Mouse (Mus musculus): ENCODE results near the gene Cchcr1. TPM values are rescaled to one million over a fixed set of nuclear protein-coding genes. Genes with fewer than 3 reads are reported as not detected.

Cchcr1 gene
- polyA plus RNA-seq, 1 experiment from 2014 or later = 23.6 TPM

GRCm38 (mm10) chr17:35549437-35550142 lies 32.7 kb downstream of the Cchcr1 start:
- Histone ChIP-seq H3K27ac (replicated peaks) (0 out of 2 replicates have a peak overlapping the region, but pooled peaks have one; percentile 9), H3K27me3 (ENCODE audit: low read depth, poor library complexity, severe bottlenecking) (peaks cover 12% of the 10 kb centered on the region; the same call in 1 of the 2 replicates), H3K36me3 (no peaks in the 10 kb centered on the region), H3K9me3 (replicated peaks) (no peaks in the 10 kb centered on the region), H3K4me3 (no peak overlapping the region), H3K4me1 (peaks cover 12% of the 10 kb centered on the region)
- DNase-seq (ENCODE audit: low spot score) = no peak
- 55% methylated on average over 15 of the region's 15 CpGs for WGBS

DNA sequence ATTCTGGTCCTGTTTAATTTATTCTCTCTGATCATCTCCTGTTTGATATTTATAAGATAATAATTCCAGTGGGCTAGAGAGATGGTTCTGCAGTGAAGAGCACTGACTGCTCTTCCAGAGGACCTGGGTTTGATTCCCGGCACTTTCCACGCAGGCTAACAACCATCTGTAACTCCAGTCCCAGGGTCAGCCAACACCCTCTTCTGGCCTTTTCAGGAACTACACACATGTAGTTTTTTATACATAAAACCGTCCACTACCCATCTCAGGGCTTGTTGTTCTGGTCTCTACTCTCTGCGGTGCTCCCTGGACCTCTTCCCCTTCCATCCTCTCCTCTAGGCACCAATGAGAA lies 33.2 kb downstream of the Cchcr1 start:
- peaks cover 12% of the 10 kb centered on the region; the same call in 1 of the 2 replicates for H3K27me3 ChIP-seq (ENCODE audit: low read depth, poor library complexity, severe bottlenecking)
- WGBS = 93% methylated on average over 4 of the region's 4 CpGs
- no peak for DNase-seq (ENCODE audit: low spot score)

DNA sequence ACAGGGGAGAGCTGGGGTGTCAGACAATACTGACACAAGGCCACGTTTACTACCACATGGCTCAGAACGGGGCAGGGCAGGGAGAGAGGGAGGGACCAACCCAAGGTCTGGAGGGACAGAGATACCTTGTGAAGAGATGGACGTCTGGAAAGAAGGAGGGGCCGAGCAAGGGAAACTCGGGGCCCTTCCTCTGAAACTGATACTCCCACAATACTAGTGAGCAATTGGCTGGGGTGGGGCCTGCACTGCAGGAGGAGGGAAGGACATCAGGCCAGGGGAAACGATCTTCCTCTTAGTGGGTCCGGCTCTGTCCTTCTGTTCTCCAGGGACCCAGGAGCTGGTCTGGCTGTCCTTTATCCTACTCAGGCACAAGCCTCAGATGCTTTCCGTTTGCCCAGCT lies 34.0 kb downstream of the Cchcr1 start:
- DNase-seq (ENCODE audit: low spot score) = no peak
- Histone ChIP-seq H3K27me3 (ENCODE audit: low read depth, poor library complexity, severe bottlenecking) (peaks cover 12% of the 10 kb centered on the region; the same call in 1 of the 2 replicates), H3K27ac (replicated peaks) (no peak overlapping the region), H3K4me3 (no peak overlapping the region), H3K36me3 (no peaks in the 10 kb centered on the region), H3K4me1 (peaks cover 12% of the 10 kb centered on the region), H3K9me3 (replicated peaks) (no peaks in the 10 kb centered on the region)
- WGBS = 58% methylated on average over 8 of the region's 8 CpGs

More for the DNA sequence above, 33.2 kb downstream of the Cchcr1 start:
- Histone ChIP-seq H3K36me3 (no peaks in the 10 kb centered on the region), H3K27ac (replicated peaks) (no peak overlapping the region), H3K4me1 (peaks cover 12% of the 10 kb centered on the region), H3K9me3 (replicated peaks) (no peaks in the 10 kb centered on the region), H3K4me3 (no peak overlapping the region)

- WGBS = 85% methylated on average over 10 of the region's 10 CpGs
- H3K27ac ChIP-seq (replicated peaks) = peak within 1 kb of the TSS; percentile 1; the same call in 1 of the 2 replicates
- H3K4me1 ChIP-seq = peaks cover 3% of the 10 kb centered on the region; the same call in 1 of the 2 replicates
- H3K9me3 ChIP-seq (replicated peaks) = no peaks in the 10 kb centered on the region
- H3K4me3 ChIP-seq = no peak within 1 kb of the TSS
- DNase-seq (ENCODE audit: low spot score) = no peak
- H3K36me3 ChIP-seq = no peaks in the 10 kb centered on the region
- peaks cover 12% of the 10 kb centered on the region; the same call in 1 of the 2 replicates for H3K27me3 ChIP-seq (ENCODE audit: low read depth, poor library complexity, severe bottlenecking)
These were observed 35.0 kb downstream of the Cchcr1 start, which contains the start of gene Cdsn for GRCm38 (mm10) chr17:35551881-35552414. Gene Cdsn (plus strand): TSS chr17:35552128.

DNA sequence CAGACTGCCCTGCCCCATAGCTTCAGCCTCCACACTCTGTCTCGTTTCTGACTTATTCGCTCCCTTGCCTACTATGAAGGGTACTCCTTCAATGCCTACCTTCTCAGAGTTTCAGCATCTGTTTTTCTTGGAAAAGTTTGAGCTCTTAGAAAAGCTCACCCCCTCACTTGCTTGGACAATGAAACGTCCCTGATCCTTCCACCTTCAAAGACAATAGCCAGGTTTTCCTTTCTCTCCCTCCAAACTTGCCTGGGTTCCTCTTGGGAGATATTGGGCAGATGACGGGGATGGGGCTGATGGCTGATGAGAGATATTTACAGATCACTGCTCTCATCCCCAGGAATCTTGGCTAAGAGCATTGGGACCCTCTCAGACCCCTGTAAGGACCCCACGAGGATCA lies 37.4 kb downstream of the Cchcr1 start:
- H3K27me3 ChIP-seq (ENCODE audit: low read depth, poor library complexity, severe bottlenecking) = peaks cover 12% of the 10 kb centered on the region; the same call in 1 of the 2 replicates
- H3K36me3 ChIP-seq = no peaks in the 10 kb centered on the region
- no peaks in the 10 kb centered on the region; the same call in 1 of the 2 replicates for H3K4me1 ChIP-seq
- no peaks in the 10 kb centered on the region for H3K9me3 ChIP-seq (replicated peaks)
- 83% methylated on average over 5 of the region's 5 CpGs for WGBS
- H3K4me3 ChIP-seq = no peak overlapping the region
- DNase-seq (ENCODE audit: low spot score) = no peak
- no peak overlapping the region for H3K27ac ChIP-seq (replicated peaks)

DNA sequence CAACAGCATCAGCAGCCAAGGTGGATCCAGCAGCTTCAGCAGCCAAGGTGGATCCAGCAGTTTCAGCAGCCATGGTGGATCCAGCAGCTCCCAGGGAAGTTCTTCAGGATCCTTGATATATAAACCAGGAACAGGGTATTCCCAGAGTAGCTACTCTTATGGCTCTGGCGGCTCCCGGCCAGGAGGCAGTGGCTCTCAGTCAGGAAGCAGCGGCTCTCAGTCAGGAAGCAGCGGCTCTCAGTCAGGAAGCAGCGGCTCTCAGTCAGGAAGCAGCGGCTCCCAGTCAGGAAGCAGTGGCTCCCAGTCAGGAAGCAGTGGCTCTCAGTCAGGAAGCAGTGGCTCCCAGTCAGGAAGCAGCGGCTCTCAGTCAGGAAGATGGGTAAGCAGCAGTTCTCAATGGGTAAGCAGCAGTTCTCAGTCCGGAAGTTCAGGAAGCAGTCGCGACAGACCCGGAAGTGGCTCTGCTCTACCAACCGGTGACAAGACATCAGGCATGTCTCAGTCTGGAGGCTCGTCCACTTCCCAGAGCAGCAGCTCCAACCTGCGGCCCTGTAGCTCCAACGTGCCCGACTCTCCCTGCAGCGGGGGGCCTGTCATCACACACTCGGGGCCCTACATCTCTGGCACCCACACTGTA lies 38.0 kb downstream of the Cchcr1 start:
- H3K4me1 ChIP-seq = no peaks in the 10 kb centered on the region
- no peaks in the 10 kb centered on the region for H3K36me3 ChIP-seq
- WGBS = 94% methylated on average over 18 of the region's 18 CpGs
- H3K27me3 ChIP-seq (ENCODE audit: low read depth, poor library complexity, severe bottlenecking) = peaks cover 9% of the 10 kb centered on the region; the same call in 1 of the 2 replicates
- no peak overlapping the region for H3K27ac ChIP-seq (replicated peaks)
- no peak overlapping the region for H3K4me3 ChIP-seq
- no peaks in the 10 kb centered on the region for H3K9me3 ChIP-seq (replicated peaks)
- no peak for DNase-seq (ENCODE audit: low spot score)

- H3K36me3 ChIP-seq = no peaks in the 10 kb centered on the region
- no peak overlapping the region for H3K4me3 ChIP-seq
- no peaks in the 10 kb centered on the region for H3K9me3 ChIP-seq (replicated peaks)
- 93% methylated on average over 12 of the region's 13 CpGs for WGBS
- H3K27ac ChIP-seq (replicated peaks) = no peak overlapping the region
- H3K27me3 ChIP-seq (ENCODE audit: low read depth, poor library complexity, severe bottlenecking) = peaks cover 7% of the 10 kb centered on the region; the same call in 1 of the 2 replicates
- H3K4me1 ChIP-seq = no peaks in the 10 kb centered on the region
- no peak for DNase-seq (ENCODE audit: low spot score)
These were observed 39.4 kb downstream of the Cchcr1 start for GRCm38 (mm10) chr17:35556186-35556765.

GRCm38 (mm10) chr17:35556812-35557211 lies 39.9 kb downstream of the Cchcr1 start:
- peak; percentile 56 for DNase-seq (ENCODE audit: low spot score)
- Histone ChIP-seq H3K36me3 (no peaks in the 10 kb centered on the region), H3K4me1 (no peaks in the 10 kb centered on the region), H3K27ac (replicated peaks) (no peak overlapping the region), H3K4me3 (no peak overlapping the region), H3K9me3 (replicated peaks) (no peaks in the 10 kb centered on the region), H3K27me3 (ENCODE audit: low read depth, poor library complexity, severe bottlenecking) (peaks cover 3% of the 10 kb centered on the region; the same call in 1 of the 2 replicates)
- 39% methylated on average over 5 of the region's 5 CpGs for WGBS

DNA sequence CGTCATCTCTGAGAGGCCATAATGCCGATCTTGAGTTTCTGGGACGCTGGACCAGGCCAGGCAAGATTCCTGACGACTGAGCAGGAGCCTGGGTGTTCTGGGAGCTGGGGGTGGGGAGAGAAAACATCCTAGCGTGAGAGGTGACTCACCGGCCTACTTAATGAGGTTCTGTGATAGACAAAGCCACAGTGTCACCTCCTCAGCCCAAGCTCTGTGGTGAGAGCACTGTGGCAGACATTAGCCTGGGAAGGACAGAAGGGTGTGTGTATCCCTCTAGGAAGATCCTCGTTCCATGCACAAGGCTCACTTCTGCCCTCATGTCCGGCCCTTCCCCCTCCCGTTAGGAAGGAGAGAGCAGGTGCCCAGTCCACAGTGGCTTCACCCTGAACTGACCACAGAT lies 40.5 kb downstream of the Cchcr1 start:
- Histone ChIP-seq H3K27ac (replicated peaks) (no peak overlapping the region), H3K4me1 (no peaks in the 10 kb centered on the region), H3K4me3 (no peak overlapping the region), H3K27me3 (ENCODE audit: low read depth, poor library complexity, severe bottlenecking) (no peaks in the 10 kb centered on the region), H3K36me3 (no peaks in the 10 kb centered on the region), H3K9me3 (replicated peaks) (no peaks in the 10 kb centered on the region)
- WGBS = 87% methylated on average over 9 of the region's 9 CpGs
- DNase-seq (ENCODE audit: low spot score) = no peak

DNA sequence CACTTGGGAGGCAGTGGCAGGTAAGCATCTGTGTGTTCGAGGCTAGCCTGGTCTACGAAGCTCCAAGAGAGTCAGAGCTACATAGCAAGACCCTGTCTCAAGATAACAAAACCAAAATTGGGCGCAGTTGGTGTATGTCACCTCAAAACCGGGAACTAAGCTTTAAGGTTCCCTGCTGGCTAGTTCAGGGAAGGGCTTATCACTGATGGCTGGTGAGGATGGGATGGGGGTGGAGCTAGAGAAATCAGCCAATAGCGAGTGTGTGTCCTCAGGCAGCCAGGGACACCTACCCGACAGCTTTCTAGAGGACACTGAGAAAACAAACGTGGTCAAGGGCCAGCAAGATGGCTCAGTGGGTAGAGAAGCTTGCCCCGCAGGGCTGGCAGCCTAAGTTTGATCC lies 41.3 kb downstream of the Cchcr1 start:
- Histone ChIP-seq H3K4me1 (no peaks in the 10 kb centered on the region), H3K27me3 (ENCODE audit: low read depth, poor library complexity, severe bottlenecking) (no peaks in the 10 kb centered on the region), H3K4me3 (no peak overlapping the region), H3K27ac (replicated peaks) (no peak overlapping the region), H3K36me3 (no peaks in the 10 kb centered on the region), H3K9me3 (replicated peaks) (no peaks in the 10 kb centered on the region)
- 64% methylated on average over 8 of the region's 8 CpGs for WGBS
- DNase-seq (ENCODE audit: low spot score) = no peak

DNA sequence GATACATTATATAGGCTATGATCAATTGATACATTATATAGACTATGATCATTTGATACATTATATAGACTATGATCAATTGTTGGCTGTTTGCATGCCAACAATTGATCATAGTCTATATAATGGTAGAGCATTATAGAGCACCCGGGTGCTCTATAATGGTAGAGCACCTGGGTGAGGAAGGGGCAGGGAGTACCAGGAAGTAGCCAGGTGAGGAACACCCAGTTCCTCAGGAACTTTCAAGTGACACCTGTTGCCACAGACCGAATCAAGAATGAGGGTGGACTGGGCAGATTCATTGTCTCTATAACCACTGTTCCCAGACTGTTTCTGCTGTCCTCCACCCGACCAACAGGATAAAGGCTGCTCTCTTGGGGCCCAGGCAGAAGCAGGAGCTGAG lies 50.2 kb downstream of the Cchcr1 start, which contains the start of gene 2300002M23Rik:
Gene 2300002M23Rik (plus strand): TSS at position 301 of the 400 bp plus-strand sequence.
- no peak for DNase-seq (ENCODE audit: low spot score)
- no peaks in the 10 kb centered on the region for H3K9me3 ChIP-seq (replicated peaks)
- 55% methylated on average over 3 of the region's 3 CpGs for WGBS
- H3K27ac ChIP-seq (replicated peaks) = no peak within 1 kb of the TSS; the same call in 1 of the 2 replicates
- H3K27me3 ChIP-seq (ENCODE audit: low read depth, poor library complexity, severe bottlenecking) = peaks cover 47% of the 10 kb centered on the region
- H3K36me3 ChIP-seq = no peaks in the 10 kb centered on the region
- H3K4me1 ChIP-seq = peaks cover 23% of the 10 kb centered on the region
- H3K4me3 ChIP-seq = no peak within 1 kb of the TSS

GRCm38 (mm10) chr17:35567767-35568166 lies 50.9 kb downstream of the Cchcr1 start:
- Histone ChIP-seq H3K4me3 (no peak overlapping the region), H3K27ac (replicated peaks) (no peak overlapping the region; the same call in 1 of the 2 replicates), H3K27me3 (ENCODE audit: low read depth, poor library complexity, severe bottlenecking) (peaks cover 47% of the 10 kb centered on the region), H3K9me3 (replicated peaks) (no peaks in the 10 kb centered on the region), H3K36me3 (no peaks in the 10 kb centered on the region), H3K4me1 (peaks cover 23% of the 10 kb centered on the region)
- 20% methylated on average over 9 of the region's 9 CpGs for whole genome bisulfite sequencing
- no peak for DNase-seq (ENCODE audit: low spot score)
